Mouse (Mus musculus) kidney, adult 2 months (tissue): ENCODE measurements around the gene Gm5771.

Source experiments
- CTCF ChIP-seq: fragments of 200-500 bp; conservative IDR thresholded peaks from 2 replicates; pipeline ENCODE4 v1.5.1; 2011; ENCODE audit warnings: low read depth, mild to moderate bottlenecking, control low read depth, low read length, moderate library complexity, mixed read lengths; ENCODE audit not compliant: insufficient read depth, insufficient read length
- POLR2A ChIP-seq: fragments of 200-500 bp; IDR thresholded peaks from one replicate; pipeline ENCODE4 v1.6.1; 2011; ENCODE audit warnings: low read depth, low read length, control low read depth

GRCm38 (mm10) chr6:41353932-41354331 lies 38.2 kb upstream of the Gm5771 start, which contains the start of gene Try10:
- TF ChIP-seq POLR2A (no peak), CTCF (no peak)
